Mouse (Mus musculus): Measurements from ENCODE around the gene Ugt1a9. TPM values are rescaled to one million over a fixed set of nuclear protein-coding genes. Genes with fewer than 3 reads are reported as not detected.
"Not testable (repeated sequence)": the region's sequence is repeated elsewhere in the genome, so short reads cannot be mapped to it uniquely, and the experiment has no call there.

Ugt1a9 gene
- polyA plus RNA-seq, 1 experiment from 2014 or later = not detected

- no peaks in the 10 kb centered on the region for H3K27me3 ChIP-seq (ENCODE audit: control insufficient read depth, insufficient read depth, low read length)
- peaks cover 25% of the 10 kb centered on the region for H3K9me3 ChIP-seq (ENCODE audit: control insufficient read depth, low read length)
- H3K36me3 ChIP-seq (ENCODE audit: control insufficient read depth, insufficient read depth, low read length) = no peaks in the 10 kb centered on the region
- no peak overlapping the region for H3K4me3 ChIP-seq (ENCODE audit: low read depth, low read length)
- H3K27ac ChIP-seq (replicated peaks; ENCODE audit: low read depth, low read length) = no peak overlapping the region
- no peak overlapping the region for H3K9ac ChIP-seq (ENCODE audit: low read length)
- DNase-seq (ENCODE audit: low spot score) = no peak
- WGBS = 57% methylated on average over 2 of the region's 2 CpGs
- H3K4me2 ChIP-seq (ENCODE audit: low read depth, severe bottlenecking) = no peak overlapping the region
- no peak for ATAC-seq (ENCODE audit: insufficient number of reproducible peaks, low FRiP score, low TSS enrichment, low read depth)
- no peaks in the 10 kb centered on the region for H3K4me1 ChIP-seq (ENCODE audit: control insufficient read depth, insufficient read depth, low read length)
These were observed 151.6 kb downstream of the Ugt1a9 start for GRCm38 (mm10) chr1:88222216-88222615.

- not testable (repeated sequence) for ATAC-seq (ENCODE audit: insufficient number of reproducible peaks, low FRiP score, low TSS enrichment, low read depth); H3K27ac ChIP-seq (replicated peaks; ENCODE audit: low read depth, low read length); H3K27me3 ChIP-seq (ENCODE audit: control insufficient read depth, insufficient read depth, low read length); H3K36me3 ChIP-seq (ENCODE audit: control insufficient read depth, insufficient read depth, low read length); H3K4me2 ChIP-seq (ENCODE audit: low read depth, severe bottlenecking); H3K9ac ChIP-seq (ENCODE audit: low read length); H3K4me1 ChIP-seq (ENCODE audit: control insufficient read depth, insufficient read depth, low read length); H3K4me3 ChIP-seq (ENCODE audit: low read depth, low read length)
- peaks cover 28% of the 10 kb centered on the region for H3K9me3 ChIP-seq (ENCODE audit: control insufficient read depth, low read length)
- peak; percentile 27 for DNase-seq (ENCODE audit: low spot score)
These were observed 152.5 kb downstream of the Ugt1a9 start for GRCm38 (mm10) chr1:88223011-88223515.

- Histone ChIP-seq H3K9ac (ENCODE audit: low read length) (no peak overlapping the region), H3K9me3 (ENCODE audit: control insufficient read depth, low read length) (peaks cover 33% of the 10 kb centered on the region), H3K36me3 (ENCODE audit: control insufficient read depth, insufficient read depth, low read length) (no peaks in the 10 kb centered on the region), H3K4me3 (ENCODE audit: low read depth, low read length) (no peak overlapping the region), H3K4me1 (ENCODE audit: control insufficient read depth, insufficient read depth, low read length) (no peaks in the 10 kb centered on the region), H3K27me3 (ENCODE audit: control insufficient read depth, insufficient read depth, low read length) (no peaks in the 10 kb centered on the region), H3K27ac (replicated peaks; ENCODE audit: low read depth, low read length) (no peak overlapping the region), H3K4me2 (ENCODE audit: low read depth, severe bottlenecking) (no peak overlapping the region)
- peak; percentile 38 for DNase-seq (ENCODE audit: low spot score)
- no peak for ATAC-seq (ENCODE audit: insufficient number of reproducible peaks, low FRiP score, low TSS enrichment, low read depth)
- WGBS = 57% methylated on average over 1 of the region's 1 CpGs
These were observed 153.0 kb downstream of the Ugt1a9 start for GRCm38 (mm10) chr1:88223591-88223990.

GRCm38 (mm10) chr1:88224029-88224776, 153.6 kb downstream of the Ugt1a9 start:
- Histone ChIP-seq H3K9ac (ENCODE audit: low read length) (no peak overlapping the region), H3K9me3 (ENCODE audit: control insufficient read depth, low read length) (peaks cover 38% of the 10 kb centered on the region), H3K4me2 (ENCODE audit: low read depth, severe bottlenecking) (no peak overlapping the region), H3K27me3 (ENCODE audit: control insufficient read depth, insufficient read depth, low read length) (no peaks in the 10 kb centered on the region), H3K27ac (replicated peaks; ENCODE audit: low read depth, low read length) (no peak overlapping the region), H3K4me1 (ENCODE audit: control insufficient read depth, insufficient read depth, low read length) (no peaks in the 10 kb centered on the region), H3K36me3 (ENCODE audit: control insufficient read depth, insufficient read depth, low read length) (no peaks in the 10 kb centered on the region), H3K4me3 (ENCODE audit: low read depth, low read length) (no peak overlapping the region)
- DNase-seq (ENCODE audit: low spot score) (peak; percentile 28), ATAC-seq (ENCODE audit: insufficient number of reproducible peaks, low FRiP score, low TSS enrichment, low read depth) (no peak)
- WGBS = 76% methylated on average over 2 of the region's 2 CpGs

- H3K4me1 ChIP-seq (ENCODE audit: control insufficient read depth, insufficient read depth, low read length); H3K27ac ChIP-seq (replicated peaks; ENCODE audit: low read depth, low read length); H3K4me2 ChIP-seq (ENCODE audit: low read depth, severe bottlenecking); ATAC-seq (ENCODE audit: insufficient number of reproducible peaks, low FRiP score, low TSS enrichment, low read depth); H3K9ac ChIP-seq (ENCODE audit: low read length); H3K27me3 ChIP-seq (ENCODE audit: control insufficient read depth, insufficient read depth, low read length); H3K4me3 ChIP-seq (ENCODE audit: low read depth, low read length); H3K36me3 ChIP-seq (ENCODE audit: control insufficient read depth, insufficient read depth, low read length); DNase-seq (ENCODE audit: low spot score): not testable (repeated sequence)
- WGBS = 43% methylated on average over 2 of the region's 2 CpGs
- peaks cover 48% of the 10 kb centered on the region for H3K9me3 ChIP-seq (ENCODE audit: control insufficient read depth, low read length)
These were observed 154.7 kb downstream of the Ugt1a9 start for GRCm38 (mm10) chr1:88225301-88225700.

- H3K36me3 ChIP-seq (ENCODE audit: control insufficient read depth, insufficient read depth, low read length) = no peaks in the 10 kb centered on the region
- no peaks in the 10 kb centered on the region for H3K27me3 ChIP-seq (ENCODE audit: control insufficient read depth, insufficient read depth, low read length)
- DNase-seq (ENCODE audit: low spot score) (peak; percentile 26), ATAC-seq (ENCODE audit: insufficient number of reproducible peaks, low FRiP score, low TSS enrichment, low read depth) (no peak)
- H3K9me3 ChIP-seq (ENCODE audit: control insufficient read depth, low read length) = peaks cover 53% of the 10 kb centered on the region
- no peak overlapping the region for H3K9ac ChIP-seq (ENCODE audit: low read length)
- H3K27ac ChIP-seq (replicated peaks; ENCODE audit: low read depth, low read length) = no peak overlapping the region
- H3K4me2 ChIP-seq (ENCODE audit: low read depth, severe bottlenecking) = no peak overlapping the region
- H3K4me3 ChIP-seq (ENCODE audit: low read depth, low read length) = no peak overlapping the region
- no peaks in the 10 kb centered on the region for H3K4me1 ChIP-seq (ENCODE audit: control insufficient read depth, insufficient read depth, low read length)
These were observed 155.1 kb downstream of the Ugt1a9 start for GRCm38 (mm10) chr1:88225741-88226140.

- Histone ChIP-seq H3K4me2 (ENCODE audit: low read depth, severe bottlenecking) (no peak within 1 kb of the TSS), H3K4me1 (ENCODE audit: control insufficient read depth, insufficient read depth, low read length) (no peaks in the 10 kb centered on the region), H3K9ac (ENCODE audit: low read length) (no peak within 1 kb of the TSS), H3K27ac (replicated peaks; ENCODE audit: low read depth, low read length) (no peak within 1 kb of the TSS), H3K27me3 (ENCODE audit: control insufficient read depth, insufficient read depth, low read length) (no peaks in the 10 kb centered on the region), H3K9me3 (ENCODE audit: control insufficient read depth, low read length) (peaks cover 64% of the 10 kb centered on the region), H3K36me3 (ENCODE audit: control insufficient read depth, insufficient read depth, low read length) (no peaks in the 10 kb centered on the region; the same call in 1 of the 2 replicates), H3K4me3 (ENCODE audit: low read depth, low read length) (no peak within 1 kb of the TSS)
- peak; percentile 23 for DNase-seq (ENCODE audit: low spot score)
- WGBS = 62% methylated on average over 5 of the region's 5 CpGs
- no peak for ATAC-seq (ENCODE audit: insufficient number of reproducible peaks, low FRiP score, low TSS enrichment, low read depth)
These were observed 156.2 kb downstream of the Ugt1a9 start, which contains the start of gene Mroh2a for GRCm38 (mm10) chr1:88226670-88227379. Mroh2a (plus strand) TSS chr1:88226986.

- no peaks in the 10 kb centered on the region for H3K27me3 ChIP-seq (ENCODE audit: control insufficient read depth, insufficient read depth, low read length)
- H3K4me2 ChIP-seq (ENCODE audit: low read depth, severe bottlenecking) = no peak overlapping the region
- no peak for DNase-seq (ENCODE audit: low spot score)
- WGBS = 66% methylated on average over 2 of the region's 2 CpGs
- no peak overlapping the region for H3K9ac ChIP-seq (ENCODE audit: low read length)
- H3K27ac ChIP-seq (replicated peaks; ENCODE audit: low read depth, low read length) = no peak overlapping the region
- no peak overlapping the region for H3K4me3 ChIP-seq (ENCODE audit: low read depth, low read length)
- H3K4me1 ChIP-seq (ENCODE audit: control insufficient read depth, insufficient read depth, low read length) = no peaks in the 10 kb centered on the region
- no peaks in the 10 kb centered on the region; the same call in 1 of the 2 replicates for H3K36me3 ChIP-seq (ENCODE audit: control insufficient read depth, insufficient read depth, low read length)
- ATAC-seq (ENCODE audit: insufficient number of reproducible peaks, low FRiP score, low TSS enrichment, low read depth) = no peak
- peaks cover 68% of the 10 kb centered on the region for H3K9me3 ChIP-seq (ENCODE audit: control insufficient read depth, low read length)
These were observed 156.9 kb downstream of the Ugt1a9 start for GRCm38 (mm10) chr1:88227482-88227881.

Data from limb, embryonic 11.5 days (tissue).